Mouse (Mus musculus): ENCODE data around the gene Abca2.

Gene Abca2

DNA sequence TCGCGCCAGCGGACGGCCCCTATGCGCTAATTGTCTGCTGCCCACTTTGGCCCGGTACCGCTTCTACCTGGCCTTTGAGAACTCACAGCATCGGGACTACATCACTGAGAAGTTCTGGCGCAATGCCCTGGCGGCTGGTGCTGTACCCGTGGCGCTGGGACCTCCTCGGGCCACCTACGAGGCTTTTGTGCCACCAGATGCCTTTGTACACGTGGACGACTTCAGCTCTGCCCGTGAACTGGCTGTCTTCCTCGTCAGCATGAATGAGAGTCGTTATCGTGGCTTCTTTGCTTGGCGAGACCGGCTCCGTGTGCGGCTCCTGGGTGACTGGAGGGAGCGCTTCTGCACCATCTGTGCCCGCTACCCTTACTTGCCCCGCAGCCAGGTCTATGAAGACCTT, 3.0 kb upstream of the Abca2 start:
- DNase-seq, result peak; percentile 55 to 58

DNA sequence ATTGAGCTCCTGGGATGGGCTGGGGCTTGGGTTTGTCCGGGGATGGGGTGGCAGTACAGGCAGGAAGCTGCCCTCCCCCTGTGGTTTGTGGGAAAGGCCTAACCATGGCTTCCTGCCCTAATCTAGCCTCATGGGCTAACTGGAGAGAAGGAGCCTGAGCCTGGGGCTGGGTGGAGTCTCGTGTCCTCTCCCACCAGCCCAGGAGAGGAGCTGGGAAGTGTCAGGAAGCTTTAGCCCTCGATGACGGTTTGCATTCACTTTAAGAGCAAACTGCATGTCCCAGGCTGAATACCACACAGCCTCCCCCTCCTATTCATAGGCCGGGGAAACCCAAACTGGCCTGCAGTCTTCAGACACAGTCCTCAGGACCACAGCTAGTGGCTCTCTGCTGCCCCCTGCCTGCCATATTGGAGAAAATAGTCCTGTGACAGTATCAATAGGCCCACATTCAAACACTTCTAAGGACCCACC, 1.7 kb upstream of the Abca2 start:
- peak; percentile 85 to 87 for DNase-seq

DNA sequence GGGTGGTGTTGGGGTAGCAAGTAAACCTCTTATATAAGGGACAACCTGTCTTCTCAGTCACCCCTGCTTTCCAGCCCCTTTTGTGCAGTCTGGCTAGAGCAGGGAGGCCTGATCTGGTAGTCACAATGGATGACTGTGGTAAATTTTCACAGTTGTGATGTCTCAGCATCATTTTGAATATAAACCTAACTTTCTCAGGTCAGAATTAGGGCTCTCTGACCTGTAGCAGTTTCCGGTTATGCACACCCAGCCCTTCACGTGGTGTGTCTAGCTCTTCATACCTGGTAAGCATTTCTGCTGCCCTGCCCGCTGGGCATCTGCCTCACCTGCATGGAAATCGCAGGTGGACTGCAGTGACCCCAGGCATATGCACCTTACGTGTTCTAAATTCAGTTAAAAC, 1.2 kb upstream of the Abca2 start:
- no peak for DNase-seq

DNA sequence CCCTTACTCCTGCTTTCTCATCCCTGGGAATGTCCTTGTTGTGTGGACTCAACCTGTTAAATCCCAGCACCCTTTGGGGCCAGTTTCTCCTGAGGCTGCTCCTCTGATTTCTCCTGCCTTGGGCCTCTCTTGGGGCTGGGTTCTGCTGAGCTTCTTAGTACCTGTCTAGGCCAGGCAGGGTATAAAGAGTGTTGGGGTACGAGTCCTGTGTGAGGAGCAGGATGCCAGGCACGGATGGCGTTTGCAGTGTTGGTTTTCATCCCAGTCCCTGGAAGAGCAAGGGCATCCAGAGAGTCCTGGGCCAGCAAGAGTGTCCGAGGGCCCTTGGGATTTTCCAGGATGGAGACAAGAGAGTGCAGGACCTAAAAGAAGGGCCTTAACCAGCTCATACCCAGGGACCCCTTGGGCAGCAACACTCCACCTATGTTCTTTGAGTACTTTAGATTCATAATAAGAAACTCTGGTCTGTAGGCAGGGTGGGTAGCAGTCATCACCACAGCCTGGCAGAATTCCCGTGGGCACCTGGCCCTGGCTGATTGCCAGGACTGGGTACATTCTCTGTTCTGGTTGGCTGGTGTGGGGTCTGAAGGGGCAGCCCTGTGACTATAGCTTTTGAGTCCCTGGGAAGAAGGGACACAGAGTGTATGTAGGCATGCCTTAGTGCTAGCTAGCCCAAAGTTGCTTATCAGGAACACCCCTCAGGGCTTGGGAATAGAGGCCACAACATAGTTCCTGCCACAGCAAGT, 1.1 kb downstream of the Abca2 start:
- DNase-seq, result peak; percentile 72 to 75

DNA sequence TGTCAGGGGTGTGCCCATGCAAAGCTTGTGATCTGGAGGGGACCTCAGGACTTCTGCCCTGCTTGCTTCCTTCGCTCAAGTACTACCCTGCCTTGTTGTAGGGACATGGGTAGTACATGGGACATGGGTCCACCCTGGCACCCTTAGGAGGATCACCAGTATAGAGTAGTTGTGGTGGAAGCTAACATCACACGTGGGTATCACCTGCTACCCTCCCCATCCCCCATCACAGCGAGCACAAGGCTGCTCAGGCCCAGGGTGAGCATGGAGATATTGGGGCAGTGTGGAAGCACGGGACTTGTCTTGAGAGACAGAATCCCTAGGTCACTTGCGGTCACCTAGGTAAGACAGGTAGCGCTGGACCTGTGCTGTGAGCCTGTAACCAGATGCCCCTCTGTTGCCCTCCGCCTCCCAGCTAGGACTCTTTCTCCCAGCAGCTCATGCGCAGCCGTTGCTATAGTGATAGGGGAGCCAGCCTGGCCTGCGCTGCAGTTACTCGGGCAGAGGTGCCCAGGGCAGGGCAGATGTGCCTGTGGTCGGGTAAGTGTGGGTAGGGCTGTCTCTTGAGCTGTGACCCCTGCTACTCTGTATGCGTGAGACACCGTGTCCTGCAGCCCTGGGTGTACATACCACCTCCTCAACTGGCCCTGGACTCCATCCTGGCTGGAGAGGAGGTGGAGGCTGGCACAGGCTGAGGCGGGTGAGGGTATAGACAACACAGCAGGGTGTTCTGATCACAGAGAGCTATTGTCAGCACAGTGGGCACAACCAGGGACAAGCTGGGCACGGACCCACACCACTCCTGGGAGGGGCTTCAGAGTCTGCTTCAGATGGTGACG, 2.1 kb downstream of the Abca2 start:
- peak in 1 of 2 experiments; percentile 33 for DNase-seq

DNA sequence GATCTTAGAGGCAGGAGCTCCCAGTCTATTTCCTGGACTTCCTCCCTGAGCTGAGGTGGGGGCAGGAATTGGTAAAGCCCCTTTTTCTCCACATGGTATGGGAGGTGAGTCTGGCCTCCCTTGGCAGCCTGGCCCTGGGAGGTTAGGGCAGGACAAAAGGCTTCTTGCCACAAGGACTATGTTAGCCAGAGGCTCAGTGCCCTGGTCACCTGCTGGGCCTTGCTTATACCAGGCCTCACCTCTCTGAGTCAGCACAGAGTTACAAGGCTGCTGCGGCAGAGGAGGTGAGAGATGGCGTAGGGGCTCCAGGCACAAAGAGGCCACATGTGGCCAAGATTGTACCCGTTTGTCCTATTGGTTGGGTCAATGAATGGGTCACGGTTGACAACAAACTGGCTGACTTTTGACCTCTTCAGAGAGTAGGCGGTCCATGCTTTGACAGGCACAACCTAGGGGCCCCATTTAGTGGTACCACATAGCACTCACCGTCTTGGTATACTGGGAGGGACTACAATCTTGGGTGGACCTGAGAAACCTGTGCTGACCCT, 2.9 kb downstream of the Abca2 start:
- no peak for DNase-seq

DNA sequence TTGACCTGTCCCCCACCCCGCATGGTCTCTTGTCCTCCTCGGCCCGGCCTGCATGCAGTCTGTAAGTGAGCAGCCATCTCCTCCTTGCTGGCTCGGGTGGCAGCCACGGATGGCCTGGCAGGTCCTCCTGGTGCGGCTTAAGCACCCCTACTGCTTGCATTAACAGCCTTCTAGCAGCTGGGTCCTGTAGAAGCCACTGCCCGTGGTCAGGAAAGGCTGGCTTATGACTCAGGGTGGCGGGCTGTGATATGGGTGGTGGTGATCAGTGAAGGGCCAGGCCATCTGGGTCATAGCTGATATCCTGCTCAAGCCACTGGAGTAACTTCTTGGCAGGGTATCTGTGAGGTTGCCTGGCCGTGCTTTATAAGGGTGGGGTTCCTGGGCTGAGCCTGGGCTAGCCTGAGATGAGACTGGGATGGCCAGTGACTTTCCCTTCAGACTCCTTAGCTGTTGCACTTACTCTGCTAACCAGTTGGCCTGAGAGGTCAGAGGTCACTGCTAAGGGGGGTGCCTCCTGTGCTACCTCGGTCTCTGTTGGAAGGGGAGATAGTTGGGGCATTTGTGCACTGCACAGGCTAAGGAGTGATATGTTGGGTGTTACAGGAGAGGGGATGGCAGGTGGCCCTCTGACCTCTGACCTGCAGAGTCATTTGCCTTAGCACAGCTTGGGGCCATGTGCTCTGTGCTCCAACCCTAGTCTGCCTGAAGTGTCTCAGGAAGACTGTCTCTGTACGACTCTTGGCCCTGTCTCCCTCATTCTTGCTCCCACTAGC, 4.0 kb downstream of the Abca2 start:
- DNase-seq, result no peak

DNA sequence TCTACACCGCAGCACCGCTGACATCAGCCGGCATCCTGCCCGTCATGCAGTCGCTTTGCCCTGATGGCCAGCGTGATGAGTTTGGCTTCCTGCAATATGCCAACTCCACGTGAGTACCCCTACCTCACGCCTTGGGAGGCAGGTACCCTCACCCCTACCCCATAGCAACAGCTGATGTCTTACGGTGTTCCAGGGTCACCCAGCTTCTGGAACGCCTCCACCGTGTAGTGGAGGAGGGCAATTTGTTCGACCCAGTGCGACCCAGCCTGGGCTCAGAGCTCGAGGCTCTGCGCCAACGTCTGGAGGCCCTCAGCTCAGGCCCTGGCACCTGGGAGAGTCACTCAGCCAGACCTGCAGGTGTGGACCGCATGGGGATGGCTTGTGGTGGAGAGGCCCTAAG, 4.6 kb downstream of the Abca2 start:
- no peak for DNase-seq

DNA sequence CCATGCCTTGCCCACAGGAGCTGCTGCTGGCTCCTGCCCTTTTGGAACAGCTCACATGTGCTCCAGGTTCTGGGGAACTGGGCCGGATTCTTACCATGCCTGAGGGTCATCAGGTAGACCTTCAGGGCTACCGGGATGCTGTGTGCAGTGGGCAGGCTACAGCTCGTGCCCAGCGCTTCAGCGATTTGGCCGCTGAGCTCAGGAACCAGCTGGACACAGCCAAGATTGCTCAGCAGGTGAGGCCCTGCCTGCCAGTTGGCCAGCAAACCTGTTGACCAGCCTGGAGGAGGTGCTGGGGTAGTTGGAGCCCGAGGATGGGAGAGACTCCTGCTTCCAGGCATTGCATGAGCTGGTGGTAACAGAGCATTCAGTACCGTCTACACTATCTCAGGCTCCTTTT, 5.8 kb downstream of the Abca2 start:
- peak; percentile 94 to 96 for DNase-seq

DNA sequence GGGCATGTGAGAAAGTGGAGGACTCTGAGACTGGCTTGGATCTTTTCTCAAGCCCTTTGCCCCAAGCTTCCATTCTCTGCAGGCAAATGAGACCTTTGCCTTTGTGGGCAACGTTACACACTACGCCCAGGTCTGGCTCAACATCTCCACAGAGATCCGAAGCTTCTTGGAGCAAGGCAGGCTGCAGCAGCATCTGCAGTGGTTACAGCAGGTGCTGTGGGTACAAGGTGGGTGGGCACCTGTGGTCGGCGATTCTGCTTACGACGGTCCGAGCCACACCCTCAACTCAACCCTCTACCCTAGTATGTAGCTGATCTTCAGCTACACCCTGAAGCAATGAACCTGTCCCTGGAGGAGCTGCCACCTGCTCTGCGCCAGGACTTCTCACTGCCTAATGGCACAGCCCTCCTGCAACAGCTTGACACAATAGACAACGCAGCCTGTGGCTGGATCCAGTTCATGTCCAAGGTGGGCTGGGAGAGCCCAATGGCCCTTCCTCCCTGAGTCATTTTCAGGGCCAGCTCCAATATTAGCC, 7.8 kb downstream of the Abca2 start:
- no peak for DNase-seq

DNA sequence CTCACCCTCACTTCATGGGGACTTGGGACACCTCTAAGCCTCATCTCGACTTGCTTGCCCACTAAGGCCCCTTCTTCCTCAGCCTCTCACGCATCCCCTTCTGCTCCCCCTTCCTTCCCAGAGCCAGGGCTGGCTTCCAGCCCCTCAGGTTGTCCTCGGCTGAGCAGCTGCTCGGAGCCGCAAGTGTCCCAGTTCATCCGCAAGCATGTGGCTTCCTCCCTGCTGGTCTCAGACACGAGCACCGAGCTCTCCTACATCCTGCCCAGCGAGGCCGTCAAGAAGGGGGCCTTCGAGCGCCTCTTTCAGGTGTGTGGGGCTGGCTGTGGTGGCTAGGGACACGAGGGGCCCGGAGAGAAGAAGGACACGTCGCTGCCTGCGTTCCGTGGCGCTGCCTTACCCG, 12.6 kb downstream of the Abca2 start:
- DNase-seq, result no peak

DNA sequence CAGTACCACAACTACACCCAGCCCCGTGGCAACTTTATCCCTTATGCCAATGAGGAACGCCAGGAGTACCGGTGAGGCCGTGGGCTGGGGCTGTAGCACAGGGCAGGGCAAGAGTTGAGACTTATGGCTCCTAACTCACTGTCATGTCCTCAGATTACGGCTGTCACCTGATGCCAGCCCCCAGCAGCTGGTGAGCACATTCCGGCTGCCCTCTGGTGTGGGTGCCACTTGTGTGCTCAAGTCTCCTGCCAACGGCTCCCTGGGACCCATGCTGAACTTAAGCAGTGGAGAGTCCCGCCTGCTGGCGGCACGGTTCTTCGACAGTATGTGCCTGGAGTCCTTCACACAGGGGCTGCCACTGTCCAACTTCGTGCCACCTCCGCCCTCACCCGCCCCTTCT, 14.2 kb downstream of the Abca2 start:
- no peak for DNase-seq

DNA sequence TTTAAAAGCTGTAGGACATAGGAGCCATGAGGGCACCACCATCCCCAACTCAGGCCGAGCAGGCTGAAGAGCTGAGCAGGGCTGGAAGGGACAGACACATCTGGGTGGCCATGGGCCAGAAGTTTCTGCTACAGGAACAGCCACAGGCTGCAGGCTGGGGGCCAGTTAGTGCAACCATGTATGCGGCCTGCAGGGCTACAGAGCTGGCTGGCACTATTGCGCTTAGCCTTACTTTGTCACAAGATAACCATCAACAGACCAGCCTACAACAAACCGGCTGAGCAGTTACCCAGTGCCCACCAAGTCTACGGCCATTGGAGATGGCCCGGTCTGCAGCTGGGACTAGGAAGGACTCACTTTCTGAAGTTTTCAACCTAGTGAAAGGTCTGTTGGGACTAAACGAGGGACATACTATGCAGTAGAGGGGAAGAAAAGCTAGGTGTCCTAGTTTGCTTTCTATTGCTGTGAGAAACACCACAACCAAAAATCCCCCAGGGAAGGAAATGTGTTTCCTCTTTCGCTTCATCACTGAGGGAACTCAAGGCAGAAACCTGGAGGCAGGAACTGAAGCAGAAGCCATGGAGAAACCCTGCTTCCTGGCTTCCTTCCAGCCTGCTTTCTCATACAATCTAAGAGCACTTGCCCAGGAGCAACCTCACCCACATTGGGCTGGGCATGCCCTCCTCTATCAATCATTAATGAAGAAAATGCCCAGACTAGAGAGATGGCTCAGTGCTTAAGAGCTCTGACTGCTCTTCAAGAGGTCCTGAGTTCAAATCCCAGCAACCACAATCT, 22.5 kb downstream of the Abca2 start:
- DNase-seq, result no peak

DNA sequence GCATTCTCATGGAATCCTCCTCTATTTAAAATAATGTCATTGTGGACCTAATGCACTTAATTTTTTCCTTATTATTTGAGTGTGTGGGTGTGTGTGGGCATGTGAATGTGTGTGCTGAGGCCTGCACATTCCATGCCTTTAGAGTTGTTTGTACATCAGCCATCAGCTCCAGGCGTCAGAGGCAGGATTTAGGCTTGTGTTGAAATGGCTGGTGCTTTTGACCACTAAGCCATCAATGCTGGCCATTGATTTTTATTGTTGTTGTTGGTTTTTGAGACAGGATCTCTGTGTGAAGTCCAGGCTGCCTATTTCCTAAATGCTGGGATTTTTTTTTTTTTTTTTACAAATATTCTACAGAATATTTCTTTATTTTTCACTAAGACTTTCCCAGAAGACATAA, 24.4 kb downstream of the Abca2 start:
- no peak for DNase-seq

DNA sequence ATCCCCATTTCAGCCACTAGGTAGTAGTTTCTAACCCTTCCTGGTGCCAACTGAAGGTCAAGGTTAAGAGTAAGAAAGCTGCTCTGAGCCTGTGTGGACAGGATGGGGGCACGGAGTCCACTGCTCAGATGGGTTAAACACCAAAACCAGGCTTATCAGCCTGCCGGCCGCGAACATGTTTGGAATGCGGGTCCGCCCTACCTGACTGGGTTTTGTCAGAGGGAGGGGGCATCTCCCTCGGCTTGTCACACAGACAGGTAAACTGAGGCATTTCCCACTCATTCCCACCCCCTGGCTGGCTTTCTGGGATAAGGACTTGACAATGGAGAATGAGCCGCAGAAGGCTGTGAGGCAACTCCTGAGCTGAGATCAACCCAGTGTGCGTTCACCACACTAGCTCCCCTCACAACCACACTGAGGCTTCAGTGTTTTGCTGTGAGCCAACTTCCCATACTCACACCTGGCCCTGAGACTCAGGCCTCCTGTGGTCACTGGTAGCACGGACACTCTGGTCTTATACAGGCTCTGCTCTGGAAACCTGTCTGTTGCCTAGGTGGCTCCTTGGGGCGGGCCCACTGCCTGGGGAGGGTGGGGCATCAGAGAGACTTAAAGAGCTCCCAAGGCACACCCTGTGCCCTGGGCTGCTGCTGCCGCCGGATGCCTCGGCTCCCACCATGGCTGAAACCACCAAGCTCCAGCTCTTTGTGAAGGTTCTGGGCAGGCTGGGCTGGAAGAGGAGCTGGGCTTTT, 27.9 kb downstream of the Abca2 start, which contains the start of gene Clic3:
Gene Clic3 (plus strand): TSS at position 634 of the 749 bp plus-strand sequence.
- no peak for DNase-seq

DNA sequence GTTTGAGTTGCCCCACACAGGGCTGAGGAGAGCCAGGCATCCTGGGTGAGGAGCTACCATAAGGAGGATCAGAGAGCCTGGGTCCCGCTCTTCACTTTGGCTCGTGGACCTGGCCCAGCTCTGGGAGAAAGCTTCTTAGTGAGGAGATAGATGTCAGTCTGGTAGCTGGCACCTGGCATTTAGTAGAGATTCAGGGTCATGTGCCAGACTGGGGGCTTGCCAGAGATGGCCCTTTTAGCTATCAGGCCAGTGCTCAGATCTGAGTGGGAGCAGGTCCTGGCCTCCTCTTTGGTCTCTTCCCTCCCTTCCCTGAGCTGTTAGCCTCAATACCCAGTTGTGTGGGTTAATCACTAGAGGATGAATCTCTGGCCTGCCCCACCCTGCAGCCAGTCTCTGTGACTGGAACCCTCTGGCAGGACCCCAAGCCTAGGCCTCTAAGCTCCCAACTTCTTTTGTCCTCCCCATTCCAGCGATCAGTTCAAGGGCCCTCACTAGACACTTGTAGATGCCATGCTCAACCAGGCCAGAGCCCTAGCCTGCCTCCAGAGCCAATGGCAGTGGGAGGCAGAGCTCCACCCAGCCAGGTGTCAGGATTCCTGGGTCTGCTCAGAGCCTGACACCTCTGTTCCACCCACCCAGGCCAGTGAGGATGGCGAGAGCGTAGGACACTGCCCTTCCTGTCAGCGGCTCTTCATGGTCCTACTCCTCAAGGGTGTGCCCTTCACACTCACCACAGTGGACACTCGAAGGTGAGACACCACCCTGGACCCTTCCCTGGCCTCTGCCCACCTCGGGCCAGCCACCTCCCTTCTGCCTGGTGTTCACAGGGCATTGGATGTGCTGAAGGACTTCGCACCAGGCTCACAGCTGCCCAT, 28.8 kb downstream of the Abca2 start:
- DNase-seq, result peak; percentile 47 to 55

DNA sequence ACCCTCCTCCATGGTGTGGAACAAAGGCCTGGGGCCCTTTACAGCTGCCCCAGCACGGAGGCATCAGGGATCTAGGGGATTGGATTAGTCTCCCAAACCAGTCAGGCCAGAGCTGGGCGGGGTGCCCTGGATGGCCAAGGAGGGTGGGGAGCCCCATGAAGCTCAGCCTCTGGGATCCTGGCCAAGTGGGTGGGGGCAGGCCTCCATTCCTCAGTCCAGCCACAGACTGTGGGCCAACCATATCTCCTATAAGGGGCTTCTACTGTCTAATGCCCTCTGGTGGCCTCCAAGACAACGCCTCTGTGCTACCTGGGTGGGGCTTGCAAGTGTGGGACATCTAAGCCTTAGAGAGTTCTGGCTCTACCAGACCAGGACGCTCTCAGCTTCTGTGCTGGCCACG, 30.4 kb downstream of the Abca2 start:
- peak in 1 of 2 experiments; percentile 41 for DNase-seq

DNA sequence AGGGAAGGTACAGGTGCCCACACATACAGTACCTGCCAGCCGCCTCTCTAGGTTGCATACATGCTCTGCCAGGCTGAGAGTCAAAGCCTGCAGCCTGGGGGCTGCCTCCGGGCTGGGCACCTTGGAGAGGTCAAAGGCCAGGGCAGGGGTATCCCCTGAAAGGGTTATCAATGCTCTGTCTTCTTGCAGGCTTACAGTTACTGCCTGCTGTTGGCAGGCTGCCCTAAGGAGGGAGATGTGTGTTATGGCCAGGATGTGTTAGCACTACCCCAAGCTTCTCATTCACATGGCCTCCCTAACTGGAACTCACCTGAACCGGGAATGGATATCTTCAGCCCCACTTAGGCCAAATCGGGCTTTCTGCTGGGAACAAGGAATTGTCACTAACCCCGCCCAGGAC, 31.6 kb downstream of the Abca2 start:
- DNase-seq, result peak in 1 of 2 experiments; percentile 51

DNA sequence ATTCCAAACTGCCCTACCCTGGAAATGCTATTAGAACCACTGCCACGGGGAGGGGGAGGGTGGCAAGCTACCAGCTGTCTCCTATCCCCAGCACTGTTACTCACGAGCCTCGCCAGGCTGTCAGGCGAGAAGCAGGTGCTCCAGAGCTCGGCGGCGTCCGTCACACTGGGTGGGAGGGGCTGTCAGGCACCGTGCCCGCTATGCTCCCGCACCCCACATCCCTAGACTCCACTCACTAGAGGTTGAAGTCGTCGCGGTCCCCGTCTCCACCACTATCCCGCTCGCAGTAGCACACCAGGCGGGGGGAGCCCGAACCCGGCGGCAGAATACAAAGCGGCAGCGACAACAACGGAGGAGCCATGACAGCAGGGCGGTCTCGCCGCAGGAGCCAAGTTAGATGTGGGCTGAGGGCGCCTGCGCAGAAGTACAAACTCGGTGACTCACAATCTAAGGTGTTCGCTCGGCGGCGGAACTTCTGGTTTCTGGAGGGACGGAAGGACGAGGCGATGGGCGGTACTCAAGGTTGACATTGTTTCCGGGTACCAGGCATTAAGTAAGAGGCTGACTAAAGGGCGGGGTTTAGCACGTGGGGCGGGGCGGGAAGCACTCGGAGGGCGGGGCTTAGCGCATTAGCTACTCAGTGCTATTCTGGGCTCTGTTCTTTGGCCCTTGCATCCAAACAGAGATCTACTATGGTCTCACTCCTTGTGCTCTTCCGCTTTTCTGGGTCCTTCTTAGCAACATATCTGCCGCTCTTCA, 32.2 kb downstream of the Abca2 start, which contains the start of gene Paxx:
Gene Paxx (minus strand): TSS at position 544 of the 759 bp plus-strand sequence.
- DNase-seq, result peak; percentile 92 to 94

Data from cerebellum, postnatal 36 days (tissue).